Mouse (Mus musculus) hindbrain, embryonic 11.5 days (tissue): ENCODE data around the gene Ror1. TPM values are rescaled to one million over a fixed set of nuclear protein-coding genes. Genes with fewer than 3 reads are reported as not detected.
A peak's percentile ranks its signal among the peaks of the same experiment; 100 is the strongest.

Experiments used
- ATAC-seq: fragments of 200-750 bp; cut with Nextera tagmentation; 2 replicates; pipeline ENCODE4 v1.8.0; 2017; ENCODE audit warnings: mild to moderate bottlenecking, moderate TSS enrichment, moderate library complexity; ENCODE audit not compliant: low FRiP score
- DNase-seq: peaks from one replicate; pipeline ENCODE4 v3.0.0-alpha.2; 2015; ENCODE audit warnings: low spot score
- H3K27ac ChIP-seq: fragments of 300-500 bp; sonication (generic); 2 replicates; pipeline ENCODE4 v1.5.1; 2014; ENCODE audit warnings: mild to moderate bottlenecking, low read depth, low read length
- H3K27me3 ChIP-seq: fragments of 300-500 bp; sonication (generic); 2 replicates; pipeline ENCODE4 v1.6.1; 2014; ENCODE audit warnings: mild to moderate bottlenecking, low read length, moderate library complexity, mixed read lengths; ENCODE audit not compliant: control insufficient read depth, insufficient read depth
- H3K36me3 ChIP-seq: fragments of 300-500 bp; sonication (generic); 2 replicates; pipeline ENCODE4 v1.6.1; 2014; ENCODE audit warnings: mild to moderate bottlenecking, low read length, moderate library complexity, mixed read lengths; ENCODE audit not compliant: control insufficient read depth, insufficient read depth
- H3K4me1 ChIP-seq: fragments of 300-500 bp; sonication (generic); replicated peaks from 2 replicates; pipeline ENCODE4 v1.6.1; 2014; ENCODE audit warnings: low read length, mixed read lengths; ENCODE audit not compliant: control insufficient read depth, insufficient read depth
- H3K4me2 ChIP-seq: fragments of 300-500 bp; sonication (generic); replicated peaks from 2 replicates; pipeline ENCODE4 v1.6.1; 2014; ENCODE audit warnings: mild to moderate bottlenecking, low read depth, low read length
- H3K4me3 ChIP-seq: fragments of 300-500 bp; sonication (generic); 2 replicates; pipeline ENCODE4 v1.5.1; 2014; ENCODE audit warnings: low read depth, low read length
- H3K9ac ChIP-seq: fragments of 300-500 bp; sonication (generic); 2 replicates; pipeline ENCODE4 v1.6.1; 2014; ENCODE audit warnings: low read depth, low read length
- H3K9me3 ChIP-seq: fragments of 300-500 bp; sonication (generic); 2 replicates; pipeline ENCODE4 v1.6.1; 2016; ENCODE audit warnings: low read length; ENCODE audit not compliant: control insufficient read depth
- WGBS: fragments of 180-500 bp; shearing (Covaris S2); extraction: QIAGEN DNeasy Blood & Tissue Kit; methylation state at CpG from one replicate; pipeline ENCODE4 v1.1.7; 2014; 5-methylcytosine and 5-hydroxymethylcytosine counted together
- polyA plus RNA-seq: library from polyadenylated mRNA; unstranded; fragments of >200 nt; fragmentation: Nextera tagmentation; extraction: Ambion mirVana; gene quantifications from 2 replicates; pipeline ENCODE4 v1.2.1, GENCODE M21; 2014

The Ror1 gene
- polyA plus RNA-seq, 1 experiment from 2014 or later = 5.7 TPM

DNA sequence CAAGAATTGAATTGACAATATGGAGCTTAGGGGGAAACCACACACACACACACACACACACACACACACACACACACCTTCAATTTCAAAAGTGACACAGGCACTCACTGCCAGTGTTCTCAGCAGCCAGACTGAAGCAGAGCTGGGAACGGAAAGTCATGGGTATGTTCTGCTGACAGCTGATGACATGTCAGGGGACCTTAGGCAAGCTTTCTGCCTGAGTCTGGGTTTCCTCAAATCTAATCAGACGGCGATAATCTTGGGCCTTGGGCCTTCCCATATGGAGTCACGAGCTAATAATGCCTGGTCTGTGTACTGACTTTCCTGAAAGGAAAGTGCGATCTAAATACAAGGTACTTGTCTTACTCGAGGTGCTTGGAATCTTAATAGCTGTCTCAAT lies 202.1 kb downstream of the Ror1 start:
- DNase-seq (no peak), ATAC-seq (no peak)
- Histone ChIP-seq H3K36me3 (no peaks in the 10 kb centered on the region), H3K4me1 (no peaks in the 10 kb centered on the region), H3K4me3 (no peak overlapping the region), H3K9me3 (no peaks in the 10 kb centered on the region), H3K9ac (no peak overlapping the region), H3K27me3 (no peaks in the 10 kb centered on the region), H3K27ac (no peak overlapping the region), H3K4me2 (no peak overlapping the region)
- 78% methylated on average over 6 of the region's 6 CpGs for WGBS

DNA sequence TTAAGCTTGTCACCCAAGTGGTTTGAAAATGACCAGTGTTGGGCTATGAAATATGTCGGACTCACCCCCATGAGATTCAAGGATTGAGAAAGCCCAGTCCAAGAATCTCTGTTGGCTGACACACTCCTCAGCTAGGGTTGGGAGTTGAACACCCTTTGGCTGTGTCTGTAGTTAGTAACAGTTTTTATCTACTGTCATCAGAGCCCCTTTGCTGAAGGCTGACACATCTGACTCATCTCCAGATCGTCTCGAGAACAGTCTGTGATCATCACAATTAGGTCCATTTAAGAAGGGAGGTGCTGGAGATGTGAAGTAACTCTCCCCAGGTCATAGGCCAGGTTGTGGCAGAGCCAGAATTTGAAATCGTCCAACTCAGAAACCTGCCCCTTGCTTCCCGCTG lies 203.0 kb downstream of the Ror1 start:
- Histone ChIP-seq H3K4me3 (no peak overlapping the region), H3K4me2 (no peak overlapping the region), H3K9ac (no peak overlapping the region), H3K27me3 (no peaks in the 10 kb centered on the region), H3K4me1 (no peaks in the 10 kb centered on the region), H3K36me3 (no peaks in the 10 kb centered on the region), H3K27ac (no peak overlapping the region), H3K9me3 (no peaks in the 10 kb centered on the region)
- ATAC-seq (no peak), DNase-seq (no peak)
- 92% methylated on average over 5 of the region's 5 CpGs for WGBS

DNA sequence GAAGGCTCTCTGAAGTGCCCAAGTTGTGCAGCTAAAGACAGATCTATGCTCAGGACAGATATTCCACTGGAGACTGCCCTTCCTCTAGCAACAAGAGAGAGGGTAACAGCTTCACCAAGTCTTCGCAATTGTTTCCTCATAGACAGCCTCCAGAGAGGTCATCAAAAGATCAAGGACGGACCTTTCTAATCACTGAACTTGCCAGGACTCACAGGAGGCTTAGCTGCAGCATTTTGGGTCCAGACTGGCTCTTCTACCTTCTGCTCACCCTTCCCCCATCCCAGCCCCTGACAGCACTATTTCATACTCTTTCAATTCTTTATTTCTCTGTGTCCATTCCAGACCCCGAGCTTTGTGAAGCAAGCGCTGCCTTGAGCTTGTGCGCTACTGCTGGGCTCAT lies 204.6 kb downstream of the Ror1 start:
- ATAC-seq = no peak
- Histone ChIP-seq H3K36me3 (no peaks in the 10 kb centered on the region), H3K9ac (no peak overlapping the region), H3K4me2 (no peak overlapping the region), H3K27me3 (no peaks in the 10 kb centered on the region), H3K27ac (no peak overlapping the region), H3K4me3 (no peak overlapping the region), H3K4me1 (no peaks in the 10 kb centered on the region), H3K9me3 (no peaks in the 10 kb centered on the region)
- DNase-seq = no peak
- 81% methylated on average over 5 of the region's 5 CpGs for WGBS

GRCm38 (mm10) chr4:100301423-100301822 lies 205.8 kb downstream of the Ror1 start:
- 88% methylated on average over 1 of the region's 1 CpGs for WGBS
- no peak overlapping the region for H3K9ac ChIP-seq
- DNase-seq (no peak), ATAC-seq (no peak)
- no peaks in the 10 kb centered on the region for H3K27me3 ChIP-seq
- H3K27ac ChIP-seq = no peak overlapping the region
- H3K4me2 ChIP-seq = no peak overlapping the region
- no peaks in the 10 kb centered on the region for H3K36me3 ChIP-seq
- H3K4me1 ChIP-seq = no peaks in the 10 kb centered on the region
- no peak overlapping the region for H3K4me3 ChIP-seq
- no peaks in the 10 kb centered on the region for H3K9me3 ChIP-seq

- no peaks in the 10 kb centered on the region for H3K4me1 ChIP-seq
- H3K27ac ChIP-seq = no peak overlapping the region
- H3K9ac ChIP-seq = no peak overlapping the region
- H3K36me3 ChIP-seq = no peaks in the 10 kb centered on the region
- no peak overlapping the region for H3K4me2 ChIP-seq
- no peaks in the 10 kb centered on the region for H3K27me3 ChIP-seq
- no peak overlapping the region for H3K4me3 ChIP-seq
- WGBS = 83% methylated on average over 4 of the region's 4 CpGs
- H3K9me3 ChIP-seq = no peaks in the 10 kb centered on the region
- no peak for DNase-seq
- no peak for ATAC-seq
These were observed 211.8 kb downstream of the Ror1 start for GRCm38 (mm10) chr4:100307365-100307764.

- Histone ChIP-seq H3K4me2 (no peak overlapping the region), H3K27ac (no peak overlapping the region), H3K4me1 (no peaks in the 10 kb centered on the region), H3K36me3 (no peaks in the 10 kb centered on the region), H3K9me3 (no peaks in the 10 kb centered on the region), H3K27me3 (no peaks in the 10 kb centered on the region), H3K4me3 (no peak overlapping the region), H3K9ac (no peak overlapping the region)
- WGBS = 91% methylated on average over 10 of the region's 10 CpGs
- no peak for ATAC-seq
- no peak for DNase-seq
These were observed 216.4 kb downstream of the Ror1 start for GRCm38 (mm10) chr4:100311775-100312537.

DNA sequence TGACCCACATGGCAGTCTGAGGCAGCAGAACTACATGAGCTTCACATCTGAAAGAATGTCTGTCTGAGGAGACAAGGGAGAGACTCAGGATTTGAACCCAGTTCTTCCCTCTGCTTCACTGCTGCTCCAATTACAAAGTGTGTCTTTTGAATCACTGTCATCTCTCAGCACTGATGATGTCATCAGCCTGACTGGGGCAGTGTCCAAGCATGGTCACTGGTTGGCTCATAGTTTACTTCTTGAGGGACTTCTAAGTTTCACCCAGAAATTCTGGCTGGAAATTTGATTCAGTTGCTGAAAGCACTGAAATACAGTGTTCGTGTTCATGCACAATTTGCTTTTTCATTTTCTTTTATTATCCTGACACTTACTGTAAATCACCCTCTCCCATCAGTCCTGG lies 219.5 kb downstream of the Ror1 start:
- Histone ChIP-seq H3K4me2 (no peak overlapping the region), H3K27ac (no peak overlapping the region), H3K9me3 (no peaks in the 10 kb centered on the region), H3K4me1 (no peaks in the 10 kb centered on the region), H3K36me3 (no peaks in the 10 kb centered on the region), H3K4me3 (no peak overlapping the region), H3K27me3 (no peaks in the 10 kb centered on the region), H3K9ac (no peak overlapping the region)
- 81% methylated on average over 1 of the region's 1 CpGs for WGBS
- no peak for ATAC-seq
- DNase-seq = no peak

DNA sequence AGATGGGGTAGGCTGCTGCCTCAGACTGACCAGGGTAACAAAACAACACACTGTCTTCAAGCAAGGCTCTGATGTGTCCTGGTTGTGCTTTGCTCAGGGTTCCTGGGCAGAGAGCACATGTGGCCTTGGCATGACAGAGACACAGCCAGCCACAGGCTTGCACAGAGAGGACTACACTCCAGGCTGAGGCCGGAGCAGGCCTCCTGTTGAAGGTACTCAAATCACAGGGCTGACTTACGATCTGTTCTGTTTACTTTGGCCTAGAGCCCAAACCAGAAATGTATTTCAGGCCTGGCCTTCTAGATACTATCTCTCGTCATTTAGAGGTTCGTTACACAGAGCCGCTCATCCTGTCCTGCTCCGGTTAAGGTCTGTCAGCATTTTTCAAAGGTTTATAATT lies 226.2 kb downstream of the Ror1 start:
- no peak for ATAC-seq
- no peaks in the 10 kb centered on the region for H3K9me3 ChIP-seq
- peak; percentile 17 for DNase-seq
- H3K27ac ChIP-seq = no peak overlapping the region
- H3K4me2 ChIP-seq = no peak overlapping the region
- 76% methylated on average over 6 of the region's 6 CpGs for WGBS
- no peaks in the 10 kb centered on the region for H3K36me3 ChIP-seq
- no peak overlapping the region for H3K9ac ChIP-seq
- no peak overlapping the region for H3K4me3 ChIP-seq
- no peaks in the 10 kb centered on the region for H3K4me1 ChIP-seq
- no peaks in the 10 kb centered on the region for H3K27me3 ChIP-seq

- no peak overlapping the region for H3K4me3 ChIP-seq
- DNase-seq = no peak
- no peak overlapping the region for H3K27ac ChIP-seq
- no peaks in the 10 kb centered on the region for H3K27me3 ChIP-seq
- H3K9ac ChIP-seq = no peak overlapping the region
- no peaks in the 10 kb centered on the region for H3K4me1 ChIP-seq
- WGBS = 89% methylated on average over 14 of the region's 14 CpGs
- ATAC-seq = no peak
- H3K9me3 ChIP-seq = no peaks in the 10 kb centered on the region
- H3K36me3 ChIP-seq = no peaks in the 10 kb centered on the region
- H3K4me2 ChIP-seq = no peak overlapping the region
These were observed 229.3 kb downstream of the Ror1 start for GRCm38 (mm10) chr4:100324719-100325515.
